Mouse (Mus musculus) G1E (cell line): Measurements from ENCODE around the gene Ptprg.

Source experiments
- CTCF ChIP-seq: IDR thresholded peaks from 2 replicates; pipeline ENCODE4 v1.5.1; 2012; ENCODE audit warnings: low read depth, low read length, inconsistent platforms, mixed read lengths
- GATA1 ChIP-seq: IDR thresholded peaks from 2 replicates; pipeline ENCODE4 v1.6.1; 2012; ENCODE audit warnings: borderline replicate concordance, low read length, inconsistent platforms, mixed read lengths
- POLR2AphosphoS5 ChIP-seq: IDR thresholded peaks from 2 replicates; pipeline ENCODE4 v1.6.1; 2012; ENCODE audit warnings: low read depth, low read length, inconsistent platforms; ENCODE audit not compliant: insufficient replicate concordance
- TAL1 ChIP-seq: conservative IDR thresholded peaks from 2 replicates; pipeline ENCODE4 v1.6.1; 2012; ENCODE audit warnings: low read depth, low read length, inconsistent platforms, mixed read lengths

- TF ChIP-seq CTCF (no peak), TAL1 (no peak), GATA1 (no peak), POLR2AphosphoS5 (no peak)
Measured at GRCm38 (mm10) chr14:12198735-12199134, 645.4 kb downstream of the Ptprg start.
